Mouse (Mus musculus) heart, postnatal 0 days (tissue): Measurements from ENCODE around the gene Ppp4r4.

Source experiments
- CTCF ChIP-seq: IDR thresholded peaks from 2 replicates; pipeline ENCODE4 v1.5.1; 2016; ENCODE audit warnings: antibody characterized with exemption, control low read depth, low read depth
- EP300 ChIP-seq: IDR thresholded peaks from 2 replicates; pipeline ENCODE4 v1.6.1; 2016; ENCODE audit warnings: antibody characterized with exemption, low read depth

DNA sequence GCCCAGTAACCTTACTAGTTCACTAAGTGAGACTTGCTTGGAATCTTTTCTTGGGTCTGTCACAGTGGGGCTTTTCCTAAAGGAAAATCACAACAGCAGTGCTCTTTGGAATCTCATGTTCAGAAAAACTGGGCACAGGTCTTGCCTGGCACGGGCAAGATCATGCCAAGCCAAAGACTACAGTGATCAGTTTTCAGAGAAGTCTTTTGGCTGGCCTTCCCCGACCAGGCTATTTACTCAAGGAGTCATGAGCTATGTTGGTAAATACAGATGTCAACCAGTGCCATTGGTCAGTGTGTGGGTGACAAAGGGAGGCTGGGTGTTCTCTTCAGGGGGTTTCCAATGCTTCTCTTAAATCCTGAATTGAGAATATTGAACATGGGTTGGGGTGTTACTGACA lies 127.1 kb downstream of the Ppp4r4 start:
- no peak for TF ChIP-seq CTCF
- TF ChIP-seq EP300 = no peak
